Mouse (Mus musculus) cortical plate, adult 2 months (tissue): ENCODE data around the gene Kri1. TPM values are rescaled to one million over a fixed set of nuclear protein-coding genes. Genes with fewer than 3 reads are reported as not detected.
"Not testable (repeated sequence)": the region's sequence is repeated elsewhere in the genome, so short reads cannot be mapped to it uniquely, and the experiment has no call there.

ENCODE experiments used
- H3K27ac ChIP-seq: fragments of 200-500 bp; 2 replicates; pipeline ENCODE4 v1.5.1; 2012; ENCODE audit warnings: low read length, control low read depth, inconsistent platforms; ENCODE audit not compliant: insufficient read depth
- H3K4me1 ChIP-seq: fragments of 200-500 bp; 2 replicates; pipeline ENCODE4 v1.6.1; 2011; ENCODE audit warnings: low read length; ENCODE audit not compliant: control insufficient read depth, insufficient read depth
- H3K4me3 ChIP-seq: fragments of 200-500 bp; 2 replicates; pipeline ENCODE4 v1.5.1; 2011; ENCODE audit warnings: mild to moderate bottlenecking, low read length, control low read depth; ENCODE audit not compliant: insufficient read depth
- CTCF ChIP-seq: fragments of 200-500 bp; IDR thresholded peaks from 2 replicates; pipeline ENCODE4 v1.5.1; 2011; ENCODE audit warnings: mild to moderate bottlenecking, control low read depth, low read length; ENCODE audit not compliant: insufficient read depth; ENCODE audit errors: extremely low read depth
- POLR2A ChIP-seq: fragments of 200-500 bp; IDR thresholded peaks from 2 replicates; pipeline ENCODE4 v1.6.1; 2011; ENCODE audit warnings: mild to moderate bottlenecking, low read length, control low read depth; ENCODE audit not compliant: insufficient read depth; ENCODE audit errors: extremely low read depth
- polyA plus RNA-seq: library from polyadenylated mRNA; depleted of rRNA; stranded (reverse); fragments of >200 nt; gene quantifications from 2 replicates; pipeline ENCODE4 v1.2.3, GENCODE M21; 2012

Kri1 gene
- polyA plus RNA-seq, 1 experiment: 42.6 TPM

- Histone ChIP-seq H3K4me1 (no peaks in the 10 kb centered on the region), H3K27ac (no peak overlapping the region), H3K4me3 (no peak overlapping the region)
- TF ChIP-seq POLR2A (no peak), CTCF (no peak)
Observed at GRCm38 (mm10) chr9:21275727-21276126, 12.0 kb downstream of the Kri1 start.

GRCm38 (mm10) chr9:21275013-21275710, 12.6 kb downstream of the Kri1 start:
- H3K4me1 ChIP-seq: no peaks in the 10 kb centered on the region
- TF ChIP-seq POLR2A: 0 out of 2 replicates have a peak, but pooled peaks have one; percentile 42
- TF ChIP-seq CTCF: no peak
- H3K4me3 ChIP-seq: no peak overlapping the region
- no peak overlapping the region for H3K27ac ChIP-seq

- no peak for TF ChIP-seq POLR2A
- TF ChIP-seq CTCF: no peak
- Histone ChIP-seq H3K4me1 (no peaks in the 10 kb centered on the region), H3K27ac (no peak overlapping the region), H3K4me3 (no peak overlapping the region)
Observed at GRCm38 (mm10) chr9:21274336-21274735, 13.4 kb downstream of the Kri1 start.

- Histone ChIP-seq H3K27ac (no peak overlapping the region), H3K4me1 (no peaks in the 10 kb centered on the region), H3K4me3 (no peak overlapping the region)
- TF ChIP-seq CTCF (no peak), POLR2A (no peak)
Observed at GRCm38 (mm10) chr9:21273520-21274228, 14.1 kb downstream of the Kri1 start.

GRCm38 (mm10) chr9:21273094-21273493, 14.7 kb downstream of the Kri1 start:
- Histone ChIP-seq H3K4me1 (no peaks in the 10 kb centered on the region), H3K4me3 (no peak overlapping the region), H3K27ac (no peak overlapping the region)
- TF ChIP-seq POLR2A: no peak
- TF ChIP-seq CTCF: no peak

GRCm38 (mm10) chr9:21272391-21272790, 15.4 kb downstream of the Kri1 start:
- TF ChIP-seq POLR2A (no peak), CTCF (no peak)
- H3K4me1 ChIP-seq: no peaks in the 10 kb centered on the region
- H3K27ac ChIP-seq: no peak overlapping the region
- no peak overlapping the region for H3K4me3 ChIP-seq

GRCm38 (mm10) chr9:21269590-21269989, 18.2 kb downstream of the Kri1 start:
- H3K4me3 ChIP-seq, H3K4me1 ChIP-seq, H3K27ac ChIP-seq: not testable (repeated sequence)

GRCm38 (mm10) chr9:21268305-21268704, 19.5 kb downstream of the Kri1 start:
- TF ChIP-seq CTCF: no peak
- TF ChIP-seq POLR2A: no peak
- Histone ChIP-seq H3K4me3 (no peak overlapping the region), H3K4me1 (peaks cover 3% of the 10 kb centered on the region; the same call in 1 of the 2 replicates), H3K27ac (no peak overlapping the region)

- Histone ChIP-seq H3K4me1 (peaks cover 3% of the 10 kb centered on the region; the same call in 1 of the 2 replicates), H3K27ac (no peak overlapping the region), H3K4me3 (no peak overlapping the region)
- TF ChIP-seq CTCF (no peak), POLR2A (no peak)
Observed at GRCm38 (mm10) chr9:21266889-21267288, 20.9 kb downstream of the Kri1 start.

GRCm38 (mm10) chr9:21265611-21266010, 22.2 kb downstream of the Kri1 start:
- no peak overlapping the region for H3K27ac ChIP-seq
- peak overlapping the region; percentile 55 for H3K4me3 ChIP-seq
- peaks cover 3% of the 10 kb centered on the region; the same call in 1 of the 2 replicates for H3K4me1 ChIP-seq
- TF ChIP-seq POLR2A: no peak
- no peak for TF ChIP-seq CTCF
